Mouse (Mus musculus) thymus, postnatal 36 days (tissue): ENCODE data around the gene Wdr83os.
"Not testable (repeated sequence)": the region's sequence is repeated elsewhere in the genome, so short reads cannot be mapped to it uniquely, and the experiment has no call there.

ENCODE experiments used
- DNase-seq, 2 experiments: peaks; one replicate each; pipeline ENCODE4 v3.0.0; 2022; ENCODE audit warnings: mixed read lengths in 2 of 2

The Wdr83os gene

DNA sequence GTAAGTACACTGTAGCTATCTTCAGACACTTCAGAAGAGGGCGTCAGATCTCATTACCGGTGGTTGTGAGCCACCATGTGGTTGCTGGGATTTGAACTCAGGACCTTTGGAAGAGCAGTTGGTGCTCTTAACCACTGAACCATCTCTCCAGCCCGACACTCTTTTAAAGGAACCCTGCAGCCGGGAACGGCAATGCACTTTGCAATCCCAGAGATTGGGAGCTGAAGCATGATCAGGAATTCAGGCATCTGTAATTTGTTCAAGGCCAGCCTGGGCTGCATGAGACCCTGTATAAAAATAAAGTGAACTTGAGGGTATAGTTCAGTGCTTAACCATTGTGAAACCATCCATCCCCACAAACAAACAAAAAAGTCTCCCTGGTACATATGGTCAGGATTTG lies 39.7 kb downstream of the Wdr83os start:
- DNase-seq = not testable (repeated sequence)

DNA sequence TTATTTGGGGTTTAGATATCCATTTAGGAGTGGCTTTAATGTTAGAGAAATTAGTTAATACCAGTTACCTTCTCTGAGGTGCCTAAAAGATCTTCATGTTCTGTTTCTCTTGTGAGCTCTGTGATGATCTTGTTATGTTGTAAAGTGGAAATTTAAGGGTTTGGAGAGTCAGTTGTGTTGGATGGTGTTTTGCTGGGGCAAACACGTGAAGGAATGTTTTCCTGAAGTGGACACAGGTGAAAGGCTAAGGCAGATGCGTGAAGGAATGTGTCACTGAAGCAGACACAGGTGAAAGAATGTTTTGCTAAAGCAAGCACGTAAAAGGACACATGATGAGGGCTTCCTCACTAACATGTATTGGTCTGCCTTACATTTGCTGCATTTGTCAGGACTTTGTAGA lies 42.5 kb downstream of the Wdr83os start, which contains the start of gene Zfp791:
TSS of gene Zfp791 (minus strand) at position 101 of the 400 bp plus-strand sequence.
- no peak for DNase-seq

DNA sequence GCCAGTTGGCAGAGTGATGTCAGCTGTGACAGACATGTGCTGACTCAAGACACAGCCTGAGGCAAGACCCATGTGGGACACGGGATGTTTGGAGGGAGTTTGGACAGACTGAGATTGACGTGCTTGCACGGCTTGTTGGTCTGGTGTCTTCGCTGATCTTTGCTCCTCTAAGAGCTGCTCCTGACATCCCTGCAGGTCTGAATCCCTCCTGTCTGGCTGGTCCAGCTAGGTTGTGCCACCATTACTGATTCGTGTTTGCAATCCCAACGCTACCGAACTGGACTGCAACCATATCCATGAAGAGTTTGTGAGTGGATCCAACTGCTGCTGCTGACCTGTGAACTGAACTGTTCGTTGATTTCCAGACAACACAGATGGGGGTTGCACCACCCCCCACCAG lies 43.2 kb downstream of the Wdr83os start:
- no peak for DNase-seq
